Mouse (Mus musculus) kidney, adult 9 months (tissue): ENCODE data around the gene Gm49325.
"Not testable (repeated sequence)": the region's sequence is repeated elsewhere in the genome, so short reads cannot be mapped to it uniquely, and the experiment has no call there.

Experiments
- DNase-seq: peaks from one replicate; pipeline ENCODE4 v3.0.0; 2022

The Gm49325 gene

GRCm38 (mm10) chr10:77685895-77686664 lies 80.1 kb downstream of the Gm49325 start, which contains the start of gene Tspear:
TSS of gene Tspear (plus strand) at chr10:77686569.
- DNase-seq = no peak

DNA sequence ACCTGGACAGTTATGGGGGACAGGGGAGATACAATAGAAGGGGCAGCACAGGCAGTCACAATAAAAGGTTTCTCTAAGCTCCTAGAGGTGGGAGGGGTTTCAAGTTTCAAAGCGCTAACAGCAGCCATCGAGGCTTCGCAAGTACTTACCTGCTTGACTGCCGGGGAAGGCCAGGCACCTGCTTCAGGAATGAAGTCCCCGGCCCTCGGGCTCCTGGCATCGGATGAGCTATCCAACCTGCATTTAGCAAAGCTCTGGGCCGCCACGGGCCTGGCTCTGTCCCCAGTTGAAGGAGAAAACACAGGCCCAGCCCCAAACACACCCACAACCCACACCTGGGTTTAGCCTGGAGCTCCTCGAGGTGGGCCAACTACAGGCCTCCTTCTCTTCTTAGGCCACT lies 81.0 kb downstream of the Gm49325 start:
- no peak for DNase-seq

DNA sequence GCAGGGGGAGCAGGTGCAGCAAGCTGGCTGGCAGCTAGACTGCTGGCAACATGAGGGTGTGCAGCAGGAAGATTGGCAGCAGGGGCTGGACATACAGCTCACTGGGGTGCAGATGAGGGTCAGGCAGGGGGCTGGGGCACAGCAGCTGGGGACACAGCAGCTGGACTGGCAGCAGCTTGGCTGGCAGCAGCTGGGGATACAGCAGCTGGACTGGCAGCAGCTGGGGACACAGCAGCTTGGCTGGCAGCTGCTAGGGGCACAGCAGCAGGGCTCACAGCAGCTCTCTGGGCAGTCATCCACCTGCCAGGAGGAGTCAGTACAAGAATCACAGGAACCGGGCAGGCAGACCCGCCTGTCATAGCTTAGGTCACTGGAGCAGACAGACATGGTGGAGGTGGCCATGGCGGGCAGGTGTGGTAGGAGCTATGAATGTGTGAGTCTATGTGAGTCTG lies 84.4 kb downstream of the Gm49325 start, which contains the start of gene Gm19402:
TSS of gene Gm19402 (minus strand) at position 402 of the 452 bp plus-strand sequence.
- DNase-seq = not testable (repeated sequence)
